Mouse (Mus musculus) embryonic fibroblast, embryonic 13.5 days (primary cell): ENCODE data around the gene Mcoln2.

Experiments
- CTCF ChIP-seq: IDR thresholded peaks from 2 replicates; pipeline ENCODE4 v1.5.1; 2011; ENCODE audit warnings: mild to moderate bottlenecking, control low read depth, low read length, moderate library complexity, borderline replicate concordance; ENCODE audit not compliant: insufficient read depth
- POLR2A ChIP-seq: IDR thresholded peaks from 2 replicates; pipeline ENCODE4 v1.6.1; 2011; ENCODE audit warnings: low read depth, mild to moderate bottlenecking, control low read depth, low read length, moderate library complexity

- TF ChIP-seq CTCF (no peak; the same call in 1 of the 2 replicates), POLR2A (no peak)
Observed at GRCm38 (mm10) chr3:146102049-146102448, 47.6 kb upstream of the Mcoln2 start.
